Mouse (Mus musculus): ENCODE results near the gene Vps45. TPM values are rescaled to one million over a fixed set of nuclear protein-coding genes. Genes with fewer than 3 reads are reported as not detected.
A peak's percentile ranks its signal among the peaks of the same experiment; 100 is the strongest.

Vps45 gene
- polyA plus RNA-seq, 1 experiment = 7.5 TPM

DNA sequence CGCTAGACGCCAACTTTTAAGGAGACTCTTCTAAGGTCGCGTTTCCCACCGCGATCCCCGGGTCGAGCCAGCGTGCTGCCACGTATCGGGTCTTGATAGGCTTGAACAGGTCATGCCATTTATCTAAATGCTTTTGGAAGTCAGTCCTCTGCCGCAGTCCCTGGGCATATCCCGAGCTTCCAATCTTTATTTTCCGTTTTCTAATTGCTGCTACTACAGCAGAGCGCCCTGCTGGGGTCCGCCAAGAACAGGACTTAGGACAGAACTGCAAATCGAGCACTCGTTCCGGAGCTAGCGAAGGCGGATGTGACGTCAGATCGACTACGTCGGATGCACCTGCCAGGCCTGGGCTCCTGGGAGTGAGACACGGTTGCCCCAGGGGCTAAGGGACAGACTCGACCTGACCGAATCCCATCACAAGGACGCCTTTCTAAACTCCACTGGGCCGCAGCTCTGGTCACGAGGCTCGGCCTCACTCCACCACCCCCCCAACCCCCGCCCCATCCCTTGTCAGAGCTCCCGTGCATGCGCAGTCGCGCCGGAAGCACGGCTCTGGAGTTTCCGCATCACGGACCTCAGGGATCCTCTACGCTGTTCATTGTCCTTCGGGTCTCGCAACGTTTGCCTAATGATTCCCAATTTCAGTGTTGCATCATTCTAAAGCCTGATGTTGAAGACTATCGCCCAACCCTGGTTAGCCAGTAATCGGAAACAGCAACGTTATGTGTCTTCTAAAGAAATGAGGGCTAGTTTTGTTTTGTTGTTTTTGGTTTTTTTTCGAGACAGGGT, 107.3 kb downstream of the Vps45 start:
- Histone ChIP-seq H3K27ac (ENCODE audit: control insufficient read depth, insufficient read depth, low read length) (peak overlapping the region; percentile 90), H3K4me1 (replicated peaks; ENCODE audit: control insufficient read depth, insufficient read depth, low read length) (peaks cover 4% of the 10 kb centered on the region; the same call in 1 of the 2 replicates), H3K4me3 (ENCODE audit: control insufficient read depth, insufficient read depth, low read length) (peak overlapping the region; percentile 60), H3K27me3 (ENCODE audit: control insufficient read depth, insufficient read depth, low read length) (no peaks in the 10 kb centered on the region), H3K36me3 (ENCODE audit: control insufficient read depth, insufficient read depth, low read length) (peaks cover 10% of the 10 kb centered on the region)
- under 1% methylated on average over 49 of the region's 49 CpGs for WGBS
- peak; percentile 86 for DNase-seq
- 0 out of 2 replicates have a peak, but pooled peaks have one; percentile 5 for TF ChIP-seq CTCF (IDR thresholded peaks at IDR 0.05; ENCODE audit: borderline replicate concordance, control insufficient read depth, extremely low read depth, insufficient read depth, low read length, poor library complexity)
- TF ChIP-seq POLR2A (IDR thresholded peaks at IDR 0.05; ENCODE audit: control insufficient read depth, extremely low read depth, insufficient read depth, low read length, poor library complexity) = peak; percentile 87

Other genes with a start within 250 kb of the Vps45 start
- 20.1 and 26.5 TPM in 2 replicates for gene Rprd2, start 239.6 kb downstream of the Vps45 start, polyA plus RNA-seq (2012; rRNA removed)
- 21.1 and 32.5 TPM in 2 replicates for gene Prpf3, start 202.6 kb downstream of the Vps45 start, polyA plus RNA-seq (2012; rRNA removed)
- 56.3 and 60.5 TPM in 2 replicates for gene Mrps21, start 186.9 kb downstream of the Vps45 start, polyA plus RNA-seq (2012; rRNA removed)
- 3.0 and 3.1 TPM in 2 replicates for gene Ciart, start 176.2 kb downstream of the Vps45 start, polyA plus RNA-seq (2012; rRNA removed)
- 4.5 and 6.0 TPM in 2 replicates for gene BC028528, start 166.5 kb downstream of the Vps45 start, polyA plus RNA-seq (2012; rRNA removed)
- 139 and 156 TPM in 2 replicates for gene Aph1a, start 164.5 kb downstream of the Vps45 start, polyA plus RNA-seq (2012; rRNA removed)
- gene Car14, start 153.8 kb downstream of the Vps45 start, polyA plus RNA-seq (2012; rRNA removed) = 4.3 and 13.0 TPM in 2 replicates
- gene Anp32e, start 129.2 kb downstream of the Vps45 start, polyA plus RNA-seq (2012; rRNA removed) = 89.1 and 120 TPM in 2 replicates
- gene Plekho1, start 62.5 kb downstream of the Vps45 start, polyA plus RNA-seq (2012; rRNA removed) = 65.8 and 73.9 TPM in 2 replicates
- gene Otud7b, start 46.1 kb upstream of the Vps45 start, polyA plus RNA-seq (2012; rRNA removed) = 9.6 and 11.6 TPM in 2 replicates
- 4.0 and 5.8 TPM in 2 replicates for gene Mtmr11, start 103.5 kb upstream of the Vps45 start, polyA plus RNA-seq (2012; rRNA removed)
- gene Sf3b4, start 113.9 kb upstream of the Vps45 start, polyA plus RNA-seq (2012; rRNA removed) = 175 and 219 TPM in 2 replicates
- 3.7 and 4.4 TPM in 2 replicates for gene Sv2a, start 122.7 kb upstream of the Vps45 start, polyA plus RNA-seq (2012; rRNA removed)
- 54.1 and 55.4 TPM in 2 replicates for gene Bola1, start 161.2 kb upstream of the Vps45 start, polyA plus RNA-seq (2012; rRNA removed)
- gene Hist2h2ab, start 161.4 kb upstream of the Vps45 start, polyA plus RNA-seq (2012; rRNA removed) = 6.1 and 15.8 TPM in 2 replicates
- 149 and 173 TPM in 2 replicates for gene Hist2h2ac, start 162.4 kb upstream of the Vps45 start, polyA plus RNA-seq (2012; rRNA removed)
- 14.7 and 16.7 TPM in 2 replicates for gene Hist2h2be, start 162.7 kb upstream of the Vps45 start, polyA plus RNA-seq (2012; rRNA removed)
- 1,020 and 1,654 TPM in 2 replicates for gene Hist2h3c2, start 180.7 kb upstream of the Vps45 start, polyA plus RNA-seq (2012; rRNA removed)
- gene Hist2h2aa2, start 181.8 kb upstream of the Vps45 start, polyA plus RNA-seq (2012; rRNA removed) = 255 and 367 TPM in 2 replicates
- gene Hist2h2aa1, start 187.0 kb upstream of the Vps45 start, polyA plus RNA-seq (2012; rRNA removed) = 565 and 592 TPM in 2 replicates
- not detected in 2 replicates for gene Hist2h3c1, start 188.2 kb upstream of the Vps45 start, polyA plus RNA-seq (2012; rRNA removed)
- gene Hist2h4, start 204.8 kb upstream of the Vps45 start, polyA plus RNA-seq (2012; rRNA removed) = 87.7 and 101 TPM in 2 replicates
- 1,135 and 1,442 TPM in 2 replicates for gene Hist2h3b, start 210.2 kb upstream of the Vps45 start, polyA plus RNA-seq (2012; rRNA removed)
- 163 and 177 TPM in 2 replicates for gene Hist2h2bb, start 211.3 kb upstream of the Vps45 start, polyA plus RNA-seq (2012; rRNA removed)
- 3.8 and 6.8 TPM in 2 replicates for gene Fcgr1, start 235.5 kb upstream of the Vps45 start, polyA plus RNA-seq (2012; rRNA removed)

Data from thymus, adult 2 months (tissue).